Mouse (Mus musculus) spleen, adult 2 months (tissue): ENCODE measurements around the gene Ccdc120.

Source experiments
- CTCF ChIP-seq: fragments of 200-500 bp; IDR thresholded peaks from 2 replicates; pipeline ENCODE4 v1.5.1; 2011; ENCODE audit warnings: mild to moderate bottlenecking, inconsistent platforms; ENCODE audit not compliant: insufficient read depth, insufficient read length, insufficient replicate concordance; ENCODE audit errors: extremely low read depth
- POLR2A ChIP-seq: fragments of 200-500 bp; IDR thresholded peaks from 2 replicates; pipeline ENCODE4 v1.6.1; 2011; ENCODE audit warnings: low read depth, low read length, inconsistent platforms

- no peak for TF ChIP-seq CTCF
- no peak for TF ChIP-seq POLR2A
These were observed 24.9 kb downstream of the Ccdc120 start for GRCm38 (mm10) chrX:7725841-7726240.
